Mouse (Mus musculus): ENCODE measurements around the gene Synpo2.

Gene Synpo2

GRCm38 (mm10) chr3:123168815-123169214 is 67.1 kb downstream of the Synpo2 start:
- peak; percentile 31 to 55 for DNase-seq (ENCODE audit: low read depth in 2 of 2, low spot score in 2 of 2)

GRCm38 (mm10) chr3:123166450-123166849 is 69.5 kb downstream of the Synpo2 start:
- no peak for DNase-seq (ENCODE audit: low read depth in 2 of 2, low spot score in 2 of 2)

- no peak for DNase-seq (ENCODE audit: low read depth in 2 of 2, low spot score in 2 of 2)
Observed at GRCm38 (mm10) chr3:123164183-123164582, 71.8 kb downstream of the Synpo2 start.

- no peak for DNase-seq (ENCODE audit: low read depth in 2 of 2, low spot score in 2 of 2)
Observed at GRCm38 (mm10) chr3:123163192-123163523, 72.8 kb downstream of the Synpo2 start.

- no peak for DNase-seq (ENCODE audit: low read depth in 2 of 2, low spot score in 2 of 2)
Observed at GRCm38 (mm10) chr3:123162289-123163191, 73.4 kb downstream of the Synpo2 start.

- peak in 1 of 2 experiments; percentile 30 for DNase-seq (ENCODE audit: low read depth in 2 of 2, low spot score in 2 of 2)
Observed at GRCm38 (mm10) chr3:123160792-123161191, 75.2 kb downstream of the Synpo2 start.

- DNase-seq (ENCODE audit: low read depth in 2 of 2, low spot score in 2 of 2): no peak
Observed at GRCm38 (mm10) chr3:123159139-123159824, 76.7 kb downstream of the Synpo2 start.

GRCm38 (mm10) chr3:123158579-123158978 is 77.4 kb downstream of the Synpo2 start:
- no peak for DNase-seq (ENCODE audit: low read depth in 2 of 2, low spot score in 2 of 2)

- DNase-seq (ENCODE audit: low read depth in 2 of 2, low spot score in 2 of 2): no peak
Observed at GRCm38 (mm10) chr3:123153337-123153736, 82.6 kb downstream of the Synpo2 start.

GRCm38 (mm10) chr3:123152911-123153310 is 83.0 kb downstream of the Synpo2 start:
- DNase-seq (ENCODE audit: low read depth in 2 of 2, low spot score in 2 of 2): no peak

- DNase-seq (ENCODE audit: low read depth in 2 of 2, low spot score in 2 of 2): no peak
Observed at GRCm38 (mm10) chr3:123150523-123151135, 85.3 kb downstream of the Synpo2 start.

GRCm38 (mm10) chr3:123149380-123150162 is 86.4 kb downstream of the Synpo2 start:
- DNase-seq (ENCODE audit: low read depth in 2 of 2, low spot score in 2 of 2): no peak

- DNase-seq (ENCODE audit: low read depth in 2 of 2, low spot score in 2 of 2): no peak
Observed at GRCm38 (mm10) chr3:123148641-123149040, 87.3 kb downstream of the Synpo2 start.

GRCm38 (mm10) chr3:123146557-123146956 is 89.4 kb downstream of the Synpo2 start:
- no peak for DNase-seq (ENCODE audit: low read depth in 2 of 2, low spot score in 2 of 2)

- no peak for DNase-seq (ENCODE audit: low read depth in 2 of 2, low spot score in 2 of 2)
Observed at GRCm38 (mm10) chr3:123145942-123146341, 90.0 kb downstream of the Synpo2 start.

GRCm38 (mm10) chr3:123143412-123143811 is 92.5 kb downstream of the Synpo2 start:
- DNase-seq (ENCODE audit: low read depth in 2 of 2, low spot score in 2 of 2): no peak

- no peak for DNase-seq (ENCODE audit: low read depth in 2 of 2, low spot score in 2 of 2)
Observed at GRCm38 (mm10) chr3:123142298-123142697, 93.7 kb downstream of the Synpo2 start.

GRCm38 (mm10) chr3:123141069-123141468 is 94.9 kb downstream of the Synpo2 start:
- DNase-seq (ENCODE audit: low read depth in 2 of 2, low spot score in 2 of 2): no peak

GRCm38 (mm10) chr3:123140134-123140533 is 95.8 kb downstream of the Synpo2 start:
- DNase-seq (ENCODE audit: low read depth in 2 of 2, low spot score in 2 of 2): no peak

- no peak for DNase-seq (ENCODE audit: low read depth in 2 of 2, low spot score in 2 of 2)
Observed at GRCm38 (mm10) chr3:123139619-123140018, 96.3 kb downstream of the Synpo2 start.

Measured in CD8-positive naive resting alpha-beta T cell, adult 2 months (primary cell).